Mouse (Mus musculus) C3H10T1/2 (cell line): Measurements from ENCODE around the gene Gm14412. TPM values are rescaled to one million over a fixed set of nuclear protein-coding genes. Genes with fewer than 3 reads are reported as not detected.

ENCODE experiments used
- polyA plus RNA-seq, 2 experiments: library from polyadenylated mRNA; unstranded; fragments of >200 nt; fragmentation: generic; extraction: Trizol; gene quantifications; one replicate each; pipeline ENCODE4 v1.2.1; 2012; ENCODE audit warnings: missing spikeins in 2 of 2

The Gm14412 gene
- polyA plus RNA-seq: under 1 TPM in 1 of 2 experiments, not detected in 1; 0.07 TPM

DNA sequence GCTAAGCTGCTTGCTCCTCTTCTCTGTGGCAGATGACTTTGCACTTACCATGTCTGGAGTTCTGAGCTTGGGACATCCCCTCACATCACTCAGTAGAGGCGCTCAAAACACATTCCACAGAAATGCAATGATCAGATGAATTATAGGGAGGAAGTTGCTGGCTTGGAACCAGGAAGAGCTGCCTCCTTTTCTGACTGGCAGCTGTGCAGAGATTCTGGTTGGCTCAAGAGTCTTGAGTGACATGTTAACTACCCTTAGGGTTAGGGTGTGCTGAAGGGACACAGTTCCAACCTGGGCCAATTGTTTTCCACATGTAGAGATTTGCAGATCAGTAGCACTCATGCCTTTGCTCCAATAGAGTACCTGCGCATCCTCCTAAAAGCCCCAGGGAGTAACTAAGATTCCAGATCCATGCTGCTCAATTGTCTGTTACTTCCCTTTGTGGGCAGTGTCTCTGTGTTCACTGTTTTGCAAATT lies at the start of gene Gm14412:
Gene Gm14412 (minus strand): TSS at position 51 of the 477 bp plus-strand sequence.

DNA sequence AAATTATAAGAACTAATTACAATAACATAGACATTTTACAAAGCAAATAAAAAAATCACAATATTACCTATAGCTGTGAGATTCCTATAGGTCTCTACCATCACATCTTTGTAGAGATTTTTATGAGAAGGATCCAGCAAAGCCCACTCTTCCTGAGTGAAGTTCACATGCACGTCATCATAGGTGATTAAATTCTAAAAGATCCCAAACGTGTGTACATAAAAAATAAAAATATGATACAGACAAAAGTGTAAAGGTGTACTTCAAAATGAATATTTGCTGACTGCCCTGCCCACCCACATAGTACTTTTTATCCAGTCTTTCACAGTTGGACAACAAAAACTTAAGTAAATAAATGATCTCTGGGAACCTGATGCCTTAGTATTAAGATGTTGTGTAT lies 57.2 kb downstream of the Gm14412 start, which contains the start of gene Gm14409:
Gene Gm14409 (minus strand): TSS at position 101 of the 400 bp plus-strand sequence.

Other genes with a start within 250 kb of the Gm14412 start
- under 1 TPM; 0.02 to 0.06 TPM for gene Gm14401, start 250.0 kb downstream of the Gm14412 start, polyA plus RNA-seq
- gene Gm14410, start 117.9 kb downstream of the Gm14412 start, polyA plus RNA-seq: 1 to 10 TPM in 1 of 2 experiments, under 1 TPM in 1; 0.64 to 6.0 TPM
- gene Gm14409, start 57.3 kb downstream of the Gm14412 start, polyA plus RNA-seq: under 1 TPM in 1 of 2 experiments, not detected in 1; 0.06 TPM
- 1 to 10 TPM in 1 of 2 experiments, under 1 TPM in 1; 0.43 to 4.5 TPM for gene Gm14418, start 74.0 kb upstream of the Gm14412 start, polyA plus RNA-seq
- 1 to 10 TPM in 1 of 2 experiments, under 1 TPM in 1; 0.06 to 1.8 TPM for gene Zfp970, start 140.4 kb upstream of the Gm14412 start, polyA plus RNA-seq
- 1 to 10 TPM in 1 of 2 experiments, under 1 TPM in 1; 0.08 to 1.8 TPM for gene Gm14403, start 173.9 kb upstream of the Gm14412 start, polyA plus RNA-seq